ENCODE assay signal across 14 mouse cellular contexts in the genomic region with DNA sequence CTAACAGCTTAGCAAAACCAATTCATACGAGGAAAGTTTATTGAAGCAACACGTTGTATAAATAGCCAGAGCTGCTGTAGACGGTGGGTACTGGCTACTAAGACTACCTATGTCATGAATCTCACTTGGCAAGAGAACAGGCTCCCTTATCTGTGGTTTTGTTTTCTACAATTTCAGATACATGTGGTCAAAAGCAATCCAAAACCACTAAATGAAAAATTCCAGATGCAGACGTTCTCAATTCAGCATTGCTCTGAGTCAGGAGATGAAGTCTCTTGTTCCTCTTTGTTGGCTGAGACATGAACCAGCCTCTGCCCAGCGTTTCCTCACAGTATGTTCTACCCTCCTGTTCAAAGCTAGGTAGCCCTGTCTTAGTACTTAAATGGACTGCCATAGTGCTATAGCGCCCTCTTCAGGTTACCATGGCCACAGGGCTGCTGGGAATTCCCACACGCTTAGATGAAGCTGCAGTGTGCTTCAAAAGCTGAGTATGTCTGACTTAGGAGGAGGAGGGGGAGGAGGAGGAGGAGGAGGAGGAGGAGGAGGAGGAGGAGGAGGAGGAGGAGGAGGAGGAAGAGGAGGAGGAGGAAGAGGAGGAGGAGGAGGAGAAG.
DNase-seq lines count a peak whose midpoint lies in the region; ATAC-seq and TF ChIP-seq lines count a peak whose summit lies in the region.
"Had no signal": no experiment of that assay in that cellular context is flagged by ENCODE, and none has a peak within 500 bp of the region (broad histone marks: within the 10 kb centered on the region; RNA-seq: fewer than 3 reads in every experiment).

No protein-coding gene starts in this region.

- no peak overlapping the region for H3K9ac ChIP-seq in kidney, embryonic 15.5 days
- H3K9ac ChIP-seq in midbrain, postnatal 0 days (replicated peaks; ENCODE audit: low read length, poor library complexity, severe bottlenecking), result no peak overlapping the region
- no peak overlapping the region for H3K9ac ChIP-seq in midbrain, embryonic 15.5 days
- H3K9ac ChIP-seq in liver, embryonic 14.5 days (replicated peaks), result no peak overlapping the region
- H3K9ac ChIP-seq: embryonic facial prominence, embryonic 15.5 days; forebrain, embryonic 13.5 days; limb, embryonic 12.5 days had no signal

- no peaks in the 10 kb centered on the region for H3K9me3 ChIP-seq in kidney, embryonic 15.5 days (replicated peaks)
- no peaks in the 10 kb centered on the region for H3K9me3 ChIP-seq in midbrain, postnatal 0 days (ENCODE audit: low read length)
- H3K9me3 ChIP-seq in midbrain, embryonic 15.5 days, result no peaks in the 10 kb centered on the region
- H3K9me3 ChIP-seq in liver, embryonic 14.5 days (ENCODE audit: control insufficient read depth, low read length), result no peaks in the 10 kb centered on the region
- H3K9me3 ChIP-seq: embryonic facial prominence, embryonic 15.5 days; forebrain, embryonic 13.5 days; limb, embryonic 12.5 days had no signal

- no peak overlapping the region for H3K27ac ChIP-seq in kidney, adult 2 months (ENCODE audit: insufficient read depth, low read depth, low read length)
- no peak overlapping the region for H3K27ac ChIP-seq in kidney, embryonic 15.5 days
- H3K27ac ChIP-seq in midbrain, postnatal 0 days (ENCODE audit: low read depth, low read length), result no peak overlapping the region
- no peak overlapping the region for H3K27ac ChIP-seq in midbrain, embryonic 15.5 days
- H3K27ac ChIP-seq in liver, embryonic 14.5 days, result no peak overlapping the region
- H3K27ac ChIP-seq: embryonic facial prominence, embryonic 15.5 days; forebrain, embryonic 13.5 days; left cerebral cortex, adult 2 months; limb, embryonic 12.5 days had no signal

- peaks cover 16% of the 10 kb centered on the region for H3K4me1 ChIP-seq in kidney, adult 2 months (ENCODE audit: control insufficient read depth, insufficient read depth, low read length)
- peaks cover 14% of the 10 kb centered on the region for H3K4me1 ChIP-seq in kidney, embryonic 15.5 days
- H3K4me1 ChIP-seq in midbrain, postnatal 0 days (ENCODE audit: insufficient read depth, low read length), result no peaks in the 10 kb centered on the region
- no peaks in the 10 kb centered on the region for H3K4me1 ChIP-seq in midbrain, embryonic 15.5 days
- H3K4me1 ChIP-seq in liver, embryonic 14.5 days (replicated peaks; ENCODE audit: control insufficient read depth in 2 of 2, insufficient read depth in 2 of 2, low read length in 1 of 2), result peaks cover 0 to 9% of the 10 kb centered on the region in 2 experiments; a peak in 1 of 4 replicates
- H3K4me1 ChIP-seq: embryonic facial prominence, embryonic 15.5 days; forebrain, embryonic 13.5 days had no signal

- TF ChIP-seq POLR2A in kidney, adult 2 months (IDR thresholded peaks at IDR 0.05; ENCODE audit: low read depth, low read length), result no peak

- TF ChIP-seq EP300 in liver, embryonic 14.5 days (IDR thresholded peaks at IDR 0.05; ENCODE audit: low read depth), result no peak

- WGBS in kidney, adult 2 months, result 65% methylated on average over 7 of the region's 7 CpGs
- WGBS in kidney, embryonic 15.5 days, result 66% methylated on average over 7 of the region's 7 CpGs
- WGBS in midbrain, postnatal 0 days, result 71% methylated on average over 7 of the region's 7 CpGs
- 66% methylated on average over 7 of the region's 7 CpGs for WGBS in midbrain, embryonic 15.5 days
- 32% methylated on average over 7 of the region's 7 CpGs for WGBS in liver, embryonic 14.5 days (ENCODE audit: insufficient replicate concordance)

- TF ChIP-seq CTCF in kidney, adult 2 months (conservative IDR thresholded peaks at IDR 0.05; ENCODE audit: insufficient read depth, insufficient read length, low read depth, low read length), result peak; percentile 67
- TF ChIP-seq CTCF in midbrain, postnatal 0 days (IDR thresholded peaks at IDR 0.05), result peak; percentile 26; the same call in 1 of the 2 replicates
- peak; percentile 49 for TF ChIP-seq CTCF in liver, embryonic 14.5 days (IDR thresholded peaks at IDR 0.05; ENCODE audit: low read depth)

- no peak overlapping the region for H3K4me2 ChIP-seq in kidney, embryonic 15.5 days
- H3K4me2 ChIP-seq in midbrain, postnatal 0 days (ENCODE audit: low read depth, low read length, poor library complexity, severe bottlenecking), result no peak overlapping the region
- H3K4me2 ChIP-seq in midbrain, embryonic 15.5 days, result no peak overlapping the region
- H3K4me2 ChIP-seq in liver, embryonic 14.5 days (ENCODE audit: low read depth), result no peak overlapping the region
- H3K4me2 ChIP-seq: embryonic facial prominence, embryonic 15.5 days; forebrain, embryonic 13.5 days; limb, embryonic 12.5 days had no signal

- no peaks in the 10 kb centered on the region for H3K27me3 ChIP-seq in kidney, adult 2 months (replicated peaks; ENCODE audit: control insufficient read depth, insufficient read depth, low read length)
- H3K27me3 ChIP-seq in kidney, embryonic 15.5 days, result no peaks in the 10 kb centered on the region
- H3K27me3 ChIP-seq in midbrain, postnatal 0 days (ENCODE audit: insufficient read depth, low read length), result no peaks in the 10 kb centered on the region; the same call in 1 of the 2 replicates
- H3K27me3 ChIP-seq in midbrain, embryonic 15.5 days (replicated peaks), result no peaks in the 10 kb centered on the region; the same call in 1 of the 2 replicates
- no peaks in the 10 kb centered on the region for H3K27me3 ChIP-seq in liver, embryonic 14.5 days (ENCODE audit: control insufficient read depth, insufficient read depth, low read length)
- H3K27me3 ChIP-seq: embryonic facial prominence, embryonic 15.5 days; forebrain, embryonic 13.5 days had no signal

- no peaks in the 10 kb centered on the region for H3K36me3 ChIP-seq in kidney, adult 2 months (ENCODE audit: control insufficient read depth, insufficient read depth, low read length)
- H3K36me3 ChIP-seq in kidney, embryonic 15.5 days, result no peaks in the 10 kb centered on the region
- no peaks in the 10 kb centered on the region for H3K36me3 ChIP-seq in midbrain, postnatal 0 days (ENCODE audit: insufficient read depth, low read length)
- H3K36me3 ChIP-seq in midbrain, embryonic 15.5 days (replicated peaks), result no peaks in the 10 kb centered on the region
- no peaks in the 10 kb centered on the region for H3K36me3 ChIP-seq in liver, embryonic 14.5 days (replicated peaks; ENCODE audit: control insufficient read depth, insufficient read depth, low read depth)
- H3K36me3 ChIP-seq: embryonic facial prominence, embryonic 15.5 days; limb, embryonic 12.5 days had no signal

- H3K4me3 ChIP-seq in kidney, adult 2 months (ENCODE audit: insufficient read depth, low read depth, low read length), result no peak overlapping the region
- H3K4me3 ChIP-seq in kidney, embryonic 15.5 days (replicated peaks), result no peak overlapping the region
- no peak overlapping the region for H3K4me3 ChIP-seq in midbrain, postnatal 0 days (ENCODE audit: low read depth, low read length)
- no peak overlapping the region for H3K4me3 ChIP-seq in midbrain, embryonic 15.5 days
- H3K4me3 ChIP-seq in liver, embryonic 14.5 days (ENCODE audit: insufficient read depth in 1 of 2, low read depth in 2 of 2, low read length in 2 of 2), result no peak overlapping the region
- H3K4me3 ChIP-seq: embryonic facial prominence, embryonic 15.5 days; forebrain, embryonic 13.5 days; left cerebral cortex, adult 2 months; limb, embryonic 12.5 days had no signal

- no peak for DNase-seq in kidney, adult 2 months
- no peak for DNase-seq in midbrain, postnatal 0 days (ENCODE audit: low spot score)
- DNase-seq in ES-CJ7 (ENCODE audit: low read depth, low spot score), result peak; percentile 66
- DNase-seq in liver, embryonic 14.5 days (ENCODE audit: low read depth in 3 of 3, low spot score in 3 of 3), result no peak
- DNase-seq: cerebellum, postnatal 14 days; heart, postnatal 36 days; thymus, postnatal 4 days had no signal

- ATAC-seq in kidney, embryonic 15.5 days (replicated peaks; ENCODE audit: low FRiP score), result no peak
- no peak for ATAC-seq in midbrain, postnatal 0 days (ENCODE audit: low FRiP score)
- no peak for ATAC-seq in midbrain, embryonic 15.5 days (replicated peaks)
- no peak for ATAC-seq in liver, embryonic 14.5 days (ENCODE audit: insufficient read depth)
- ATAC-seq in erythroblast, adult 5-6 weeks (replicated peaks; ENCODE audit: low FRiP score, poor library complexity, severe bottlenecking), result no peak
- ATAC-seq: forebrain, embryonic 13.5 days had no signal
